Mouse (Mus musculus) cerebellum, adult 2 months (tissue): ENCODE results near the gene Eefsec.

Experiments
- CTCF ChIP-seq: fragments of 200-500 bp; IDR thresholded peaks from 2 replicates; pipeline ENCODE4 v1.5.1; 2011; ENCODE audit warnings: low read depth, mild to moderate bottlenecking, control low read depth, low read length, moderate library complexity, borderline replicate concordance; ENCODE audit not compliant: insufficient read depth
- POLR2A ChIP-seq: fragments of 200-500 bp; IDR thresholded peaks from 2 replicates; pipeline ENCODE4 v1.6.1; 2011; ENCODE audit warnings: low read length, control low read depth, borderline replicate concordance; ENCODE audit not compliant: insufficient read depth

DNA sequence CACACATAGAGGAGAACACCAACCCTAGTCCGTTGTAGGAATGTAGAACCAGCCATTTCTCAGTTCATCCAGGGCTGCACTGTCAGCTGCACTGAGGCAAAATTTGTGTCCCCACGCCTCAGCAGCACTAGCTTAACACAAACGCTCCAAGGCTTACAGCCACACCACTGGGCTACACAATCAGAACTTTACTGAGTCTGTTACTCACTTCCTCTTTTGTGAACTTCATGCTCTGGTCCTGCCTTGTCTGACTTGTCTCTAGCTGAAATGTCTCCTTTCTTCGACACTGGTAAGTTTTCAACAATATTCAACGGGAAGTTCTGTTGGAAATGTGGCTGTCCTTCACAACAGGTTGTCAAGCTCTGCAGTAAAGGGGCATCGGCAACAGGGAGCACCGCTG is 10.7 kb downstream of the Eefsec start:
- no peak for TF ChIP-seq CTCF
- no peak for TF ChIP-seq POLR2A
